Mouse (Mus musculus): Measurements from ENCODE around the gene Eif3m. TPM values are rescaled to one million over a fixed set of nuclear protein-coding genes. Genes with fewer than 3 reads are reported as not detected.

Eif3m gene
- polyA plus RNA-seq, 1 experiment, result 116 TPM

DNA sequence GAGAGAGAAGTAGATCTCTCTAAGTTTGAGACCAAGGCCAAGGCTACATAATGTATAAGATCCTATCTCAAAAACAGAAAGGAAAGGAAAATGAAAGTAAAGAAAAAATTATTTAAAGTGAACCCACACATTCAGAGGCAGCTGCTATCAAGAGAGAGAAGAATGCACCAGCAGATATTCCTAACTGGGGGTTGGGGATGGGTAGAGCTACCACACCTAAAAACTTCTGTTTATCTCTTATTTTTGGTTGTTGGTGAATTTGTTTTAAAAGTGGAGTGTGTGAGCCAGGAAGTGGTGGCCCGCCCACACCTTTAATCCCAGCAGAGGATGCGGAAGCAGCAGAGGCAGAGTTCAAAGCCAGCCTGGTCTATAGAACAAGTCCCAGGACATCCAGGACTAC lies 5.0 kb upstream of the Eif3m start:
- Histone ChIP-seq H3ac (ENCODE audit: control insufficient read depth, insufficient read length, low read depth) (no peak overlapping the region), H3K36me3 (ENCODE audit: control insufficient read depth, insufficient read depth) (no peaks in the 10 kb centered on the region), H3K4me3 (ENCODE audit: insufficient read depth, poor library complexity, severe bottlenecking) (no peak overlapping the region), H3K27me3 (ENCODE audit: control insufficient read depth, insufficient read depth, insufficient read length) (no peaks in the 10 kb centered on the region), H3K79me3 (ENCODE audit: low read depth) (no peaks in the 10 kb centered on the region), H3K79me2 (ENCODE audit: control insufficient read depth, insufficient read depth) (peaks cover 5% of the 10 kb centered on the region)
- TF ChIP-seq CEBPB (IDR thresholded peaks at IDR 0.05; ENCODE audit: low read depth) (no peak), MYOG (IDR thresholded peaks at IDR 0.05; ENCODE audit: control insufficient read depth, extremely low read depth, insufficient read length) (no peak), FOSL1 (IDR thresholded peaks at IDR 0.05; ENCODE audit: insufficient read depth, low read length, poor library complexity, severe bottlenecking) (no peak), MYOD1 (IDR thresholded peaks at IDR 0.05; ENCODE audit: control insufficient read depth, insufficient read length, low read depth) (no peak), CTCF (IDR thresholded peaks at IDR 0.05; ENCODE audit: control insufficient read depth, insufficient read depth, insufficient read length) (no peak), MAX (IDR thresholded peaks at IDR 0.05) (no peak), USF1 (IDR thresholded peaks at IDR 0.05; ENCODE audit: low read depth) (no peak)

DNA sequence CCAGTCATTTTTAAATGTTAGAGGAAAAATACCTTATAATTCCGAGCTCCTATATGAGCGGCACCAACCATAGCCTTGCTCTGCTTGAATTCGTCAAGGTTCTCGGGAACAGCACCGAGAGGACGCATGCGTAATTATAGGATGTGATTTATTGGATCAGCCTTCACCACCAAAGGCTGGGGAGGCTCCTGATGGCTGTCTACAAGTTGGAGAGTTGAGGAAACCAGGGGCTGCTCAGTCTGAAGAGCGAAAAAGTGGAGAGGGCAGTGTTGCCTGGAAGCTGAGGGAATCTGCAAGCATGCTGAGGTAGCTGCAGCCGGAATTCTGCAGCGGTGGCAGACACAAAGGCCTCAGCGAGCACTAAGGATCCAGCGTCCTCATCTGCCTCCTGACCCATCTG lies 4.4 kb upstream of the Eif3m start:
- TF ChIP-seq CTCF (IDR thresholded peaks at IDR 0.05; ENCODE audit: control insufficient read depth, insufficient read depth, insufficient read length), result no peak
- no peak for TF ChIP-seq MAX (IDR thresholded peaks at IDR 0.05)
- TF ChIP-seq MYOG (IDR thresholded peaks at IDR 0.05; ENCODE audit: control insufficient read depth, extremely low read depth, insufficient read length), result no peak
- TF ChIP-seq USF1 (IDR thresholded peaks at IDR 0.05; ENCODE audit: low read depth), result no peak
- no peak for TF ChIP-seq CEBPB (IDR thresholded peaks at IDR 0.05; ENCODE audit: low read depth)
- TF ChIP-seq FOSL1 (IDR thresholded peaks at IDR 0.05; ENCODE audit: insufficient read depth, low read length, poor library complexity, severe bottlenecking), result no peak
- TF ChIP-seq MYOD1 (IDR thresholded peaks at IDR 0.05; ENCODE audit: control insufficient read depth, insufficient read length, low read depth), result no peak
- H3K4me3 ChIP-seq (ENCODE audit: insufficient read depth, poor library complexity, severe bottlenecking), result no peak overlapping the region

GRCm38 (mm10) chr2:105019457-105019856 lies 2.6 kb upstream of the Eif3m start:
- TF ChIP-seq MYOD1 (IDR thresholded peaks at IDR 0.05; ENCODE audit: control insufficient read depth, insufficient read length, low read depth) (no peak), MYOG (IDR thresholded peaks at IDR 0.05; ENCODE audit: control insufficient read depth, extremely low read depth, insufficient read length) (no peak), USF1 (IDR thresholded peaks at IDR 0.05; ENCODE audit: low read depth) (no peak), CTCF (IDR thresholded peaks at IDR 0.05; ENCODE audit: control insufficient read depth, insufficient read depth, insufficient read length) (no peak), CEBPB (IDR thresholded peaks at IDR 0.05; ENCODE audit: low read depth) (no peak), MAX (IDR thresholded peaks at IDR 0.05) (no peak), FOSL1 (IDR thresholded peaks at IDR 0.05; ENCODE audit: insufficient read depth, low read length, poor library complexity, severe bottlenecking) (no peak)
- H3ac ChIP-seq (ENCODE audit: control insufficient read depth, insufficient read length, low read depth), result no peak overlapping the region
- no peaks in the 10 kb centered on the region for H3K27me3 ChIP-seq (ENCODE audit: control insufficient read depth, insufficient read depth, insufficient read length)
- H3K36me3 ChIP-seq (ENCODE audit: control insufficient read depth, insufficient read depth), result peaks cover 5% of the 10 kb centered on the region
- no peak overlapping the region for H3K4me3 ChIP-seq (ENCODE audit: insufficient read depth, poor library complexity, severe bottlenecking)
- peaks cover 29% of the 10 kb centered on the region for H3K79me2 ChIP-seq (ENCODE audit: control insufficient read depth, insufficient read depth)
- H3K79me3 ChIP-seq (ENCODE audit: low read depth), result peaks cover 24% of the 10 kb centered on the region

More for the DNA sequence above, 4.4 kb upstream of the Eif3m start:
- Histone ChIP-seq H3K79me3 (ENCODE audit: low read depth) (peaks cover 6% of the 10 kb centered on the region), H3K36me3 (ENCODE audit: control insufficient read depth, insufficient read depth) (no peaks in the 10 kb centered on the region), H3K27me3 (ENCODE audit: control insufficient read depth, insufficient read depth, insufficient read length) (no peaks in the 10 kb centered on the region), H3K79me2 (ENCODE audit: control insufficient read depth, insufficient read depth) (peaks cover 11% of the 10 kb centered on the region), H3ac (ENCODE audit: control insufficient read depth, insufficient read length, low read depth) (no peak overlapping the region)

DNA sequence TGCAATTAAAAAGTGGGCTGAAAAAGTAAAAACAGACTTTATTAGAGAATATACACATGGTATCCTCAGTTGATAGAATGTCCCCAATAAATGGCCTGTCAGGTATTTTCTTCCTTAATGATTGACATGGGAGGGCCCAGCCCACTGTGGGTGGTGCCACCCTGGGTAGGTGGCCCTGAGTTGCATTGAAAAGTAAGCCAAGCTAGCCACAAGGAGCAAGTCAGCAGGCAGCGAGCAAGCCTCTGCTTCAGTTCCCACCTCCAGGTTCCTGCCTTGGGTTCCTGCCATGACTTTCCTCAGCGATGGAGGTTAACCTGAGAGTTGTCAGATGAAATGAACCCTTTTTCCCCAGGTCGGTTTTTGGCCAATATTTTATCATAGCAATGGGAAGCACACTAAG lies 922 bp upstream of the Eif3m start:
- Histone ChIP-seq H3K79me2 (ENCODE audit: control insufficient read depth, insufficient read depth) (peaks cover 45% of the 10 kb centered on the region), H3K4me3 (ENCODE audit: insufficient read depth, poor library complexity, severe bottlenecking) (no peak overlapping the region), H3ac (ENCODE audit: control insufficient read depth, insufficient read length, low read depth) (no peak overlapping the region), H3K79me3 (ENCODE audit: low read depth) (peaks cover 38% of the 10 kb centered on the region), H3K36me3 (ENCODE audit: control insufficient read depth, insufficient read depth) (peaks cover 21% of the 10 kb centered on the region), H3K27me3 (ENCODE audit: control insufficient read depth, insufficient read depth, insufficient read length) (no peaks in the 10 kb centered on the region)
- TF ChIP-seq MAX (IDR thresholded peaks at IDR 0.05), result no peak
- TF ChIP-seq MYOD1 (IDR thresholded peaks at IDR 0.05; ENCODE audit: control insufficient read depth, insufficient read length, low read depth), result no peak
- TF ChIP-seq MYOG (IDR thresholded peaks at IDR 0.05; ENCODE audit: control insufficient read depth, extremely low read depth, insufficient read length), result no peak

- TF ChIP-seq MYOG (IDR thresholded peaks at IDR 0.05; ENCODE audit: control insufficient read depth, extremely low read depth, insufficient read length), result no peak
- TF ChIP-seq MYOD1 (IDR thresholded peaks at IDR 0.05; ENCODE audit: control insufficient read depth, insufficient read length, low read depth), result no peak
- no peak for TF ChIP-seq CEBPB (IDR thresholded peaks at IDR 0.05; ENCODE audit: low read depth)
- no peak for TF ChIP-seq USF1 (IDR thresholded peaks at IDR 0.05; ENCODE audit: low read depth)
- no peak for TF ChIP-seq MAX (IDR thresholded peaks at IDR 0.05)
- no peak for TF ChIP-seq FOSL1 (IDR thresholded peaks at IDR 0.05; ENCODE audit: insufficient read depth, low read length, poor library complexity, severe bottlenecking)
- no peak for TF ChIP-seq CTCF (IDR thresholded peaks at IDR 0.05; ENCODE audit: control insufficient read depth, insufficient read depth, insufficient read length)
- peaks cover 60% of the 10 kb centered on the region for H3K79me2 ChIP-seq (ENCODE audit: control insufficient read depth, insufficient read depth)
- H3ac ChIP-seq (ENCODE audit: control insufficient read depth, insufficient read length, low read depth), result peak overlapping the region; percentile 100
- peaks cover 35% of the 10 kb centered on the region for H3K36me3 ChIP-seq (ENCODE audit: control insufficient read depth, insufficient read depth)
- H3K27me3 ChIP-seq (ENCODE audit: control insufficient read depth, insufficient read depth, insufficient read length), result no peaks in the 10 kb centered on the region
- H3K4me3 ChIP-seq (ENCODE audit: insufficient read depth, poor library complexity, severe bottlenecking), result peak overlapping the region; percentile 92
- H3K79me3 ChIP-seq (ENCODE audit: low read depth), result peaks cover 43% of the 10 kb centered on the region
Observed at GRCm38 (mm10) chr2:105016192-105016966, 501 bp downstream of the Eif3m start.

Data from C2C12 (cell line).